Mouse (Mus musculus): ENCODE results near the gene Naa10. TPM values are rescaled to one million over a fixed set of nuclear protein-coding genes. Genes with fewer than 3 reads are reported as not detected.

Naa10 gene
- polyA plus RNA-seq, 1 experiment from 2014 or later: 213 TPM

DNA sequence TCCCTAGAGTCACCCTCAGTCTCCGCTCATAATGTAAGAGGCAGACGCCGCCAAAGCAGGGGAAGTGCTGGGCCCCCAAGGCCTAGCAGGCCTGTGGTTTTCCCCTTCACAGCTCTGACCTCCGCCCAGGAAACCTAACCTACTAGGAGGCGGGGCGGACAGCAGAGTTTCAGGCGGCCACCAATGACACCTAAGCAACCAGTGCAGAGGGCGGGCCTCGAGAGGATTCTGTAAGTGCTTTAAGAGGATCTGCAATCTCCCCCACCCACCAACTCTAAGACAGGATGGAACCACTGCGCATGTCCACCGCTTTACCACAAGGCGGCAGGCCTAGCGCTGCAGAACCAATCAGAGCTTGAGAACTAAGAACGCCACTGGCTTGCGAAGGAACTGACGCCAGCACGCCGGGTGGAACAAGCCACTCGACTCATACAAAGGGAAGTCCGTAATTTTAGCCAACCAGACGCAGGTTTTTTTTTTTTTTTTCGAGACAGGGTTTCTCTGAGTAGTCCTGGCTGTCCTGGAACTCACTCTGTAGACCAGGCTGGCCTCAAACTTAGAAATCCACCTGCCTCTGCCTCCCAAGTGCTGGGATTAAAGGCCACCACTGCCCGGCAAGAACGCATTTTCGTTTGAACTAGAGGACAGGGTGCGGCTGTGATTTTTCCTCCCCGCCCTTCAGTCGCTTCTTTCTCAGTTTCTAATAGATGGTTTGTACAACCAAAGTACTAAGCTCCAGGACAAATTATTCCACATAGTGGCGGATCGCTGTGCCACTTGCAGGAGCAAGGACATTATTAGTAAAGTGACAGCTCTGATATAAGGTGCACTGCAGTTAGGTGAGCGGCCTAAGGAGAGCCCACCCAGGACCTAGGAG is 6.7 kb downstream of the Naa10 start:
- DNase-seq (ENCODE audit: low spot score): peak; percentile 94

DNA sequence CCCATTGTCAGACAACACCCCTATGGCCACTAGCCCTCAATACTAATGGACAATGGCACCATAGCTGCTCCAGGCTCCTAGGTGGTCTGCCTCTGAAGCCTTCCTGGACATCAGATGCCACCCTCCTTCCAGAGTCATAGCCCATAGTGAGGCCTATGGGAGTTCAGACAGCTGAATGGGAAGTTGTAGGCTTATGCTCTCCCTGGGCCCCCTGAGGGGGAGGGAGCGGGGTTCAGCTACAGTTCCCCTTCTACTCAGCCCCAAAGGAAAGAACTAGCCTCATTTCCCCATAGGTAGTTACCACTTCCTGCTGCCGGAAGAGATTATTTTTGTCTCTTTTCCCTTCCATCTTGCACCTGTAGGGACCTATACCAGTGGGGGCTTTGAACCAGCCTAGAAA is 10.2 kb downstream of the Naa10 start:
- DNase-seq (ENCODE audit: low spot score): peak; percentile 81

DNA sequence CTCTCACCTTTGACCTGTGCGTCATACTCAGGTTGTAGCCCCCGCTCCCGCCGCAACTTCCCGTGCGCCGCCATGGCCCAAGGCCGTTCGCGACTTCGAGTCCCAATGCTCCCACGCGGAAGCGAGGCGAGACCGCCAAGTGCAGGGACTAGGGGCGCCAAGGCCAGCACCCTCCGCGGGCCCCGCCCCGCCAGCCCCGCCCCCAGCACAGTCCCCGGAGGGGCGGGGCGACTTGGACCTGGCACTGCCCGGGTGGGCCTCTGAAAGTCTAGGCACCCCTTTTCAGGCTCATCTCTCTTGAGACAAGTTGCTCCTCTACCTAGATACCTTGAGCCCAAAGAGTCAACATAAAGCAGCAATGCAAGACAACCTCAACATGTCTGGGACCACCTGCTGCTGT is 10.6 kb downstream of the Naa10 start:
- peak; percentile 83 for DNase-seq (ENCODE audit: low spot score)

DNA sequence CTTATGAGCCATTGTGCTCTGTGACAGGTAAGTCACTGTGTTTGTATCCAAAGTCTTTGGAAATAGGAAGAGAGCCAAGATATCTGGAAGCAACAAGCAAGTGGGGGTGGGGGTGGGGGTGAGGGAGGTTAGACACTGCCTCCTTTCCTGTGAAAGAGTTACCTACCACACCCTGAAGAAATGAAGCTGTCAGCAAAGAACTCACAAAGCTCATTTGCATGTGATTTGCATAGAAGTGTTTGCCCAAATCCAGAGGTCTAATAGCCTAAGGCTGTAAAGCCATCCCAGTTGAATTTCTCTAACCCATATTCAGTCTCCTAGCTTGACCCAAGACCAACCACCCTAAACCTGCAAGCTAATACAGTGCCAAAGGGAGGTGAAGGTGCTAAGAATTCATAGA is 11.3 kb downstream of the Naa10 start:
- peak; percentile 38 for DNase-seq (ENCODE audit: low spot score)

DNA sequence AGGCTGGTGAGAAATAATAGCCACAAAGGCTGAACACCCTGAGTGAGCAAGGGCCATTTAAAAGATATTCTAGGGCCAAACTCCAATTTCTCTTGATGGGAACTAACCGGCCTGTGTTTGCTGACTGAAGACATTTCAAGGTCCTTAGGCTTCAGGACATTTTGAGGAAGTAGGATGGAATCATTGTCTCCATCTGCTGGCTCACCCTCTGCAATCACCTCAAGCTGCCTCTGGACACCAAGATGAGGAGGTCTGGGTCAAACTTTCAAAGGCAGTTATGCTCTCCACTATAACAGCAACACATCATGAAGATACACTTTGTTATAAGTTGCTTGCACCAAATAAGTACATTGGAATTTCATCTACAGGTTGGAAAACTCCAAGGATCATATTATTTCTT is 11.7 kb downstream of the Naa10 start:
- no peak for DNase-seq (ENCODE audit: low spot score)

DNA sequence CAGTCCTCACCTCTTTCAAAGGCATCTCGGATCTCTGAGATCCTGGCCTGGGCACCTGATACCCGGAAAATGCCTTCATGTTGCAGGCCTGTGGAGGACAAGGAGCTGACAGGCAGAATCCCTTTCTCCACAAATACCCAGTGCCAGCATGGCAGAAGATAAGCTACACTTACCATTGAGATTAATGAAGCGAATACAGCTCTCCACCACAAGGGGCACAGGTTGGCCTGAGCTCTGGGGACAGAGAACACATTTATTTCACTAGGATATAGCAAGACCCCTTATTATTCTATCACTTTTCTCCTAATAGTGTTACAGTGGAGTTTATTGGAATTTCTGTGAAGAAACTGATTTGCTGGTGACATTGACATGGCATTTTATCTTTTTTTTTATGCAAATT is 23.8 kb downstream of the Naa10 start:
- no peak for DNase-seq (ENCODE audit: low spot score)

DNA sequence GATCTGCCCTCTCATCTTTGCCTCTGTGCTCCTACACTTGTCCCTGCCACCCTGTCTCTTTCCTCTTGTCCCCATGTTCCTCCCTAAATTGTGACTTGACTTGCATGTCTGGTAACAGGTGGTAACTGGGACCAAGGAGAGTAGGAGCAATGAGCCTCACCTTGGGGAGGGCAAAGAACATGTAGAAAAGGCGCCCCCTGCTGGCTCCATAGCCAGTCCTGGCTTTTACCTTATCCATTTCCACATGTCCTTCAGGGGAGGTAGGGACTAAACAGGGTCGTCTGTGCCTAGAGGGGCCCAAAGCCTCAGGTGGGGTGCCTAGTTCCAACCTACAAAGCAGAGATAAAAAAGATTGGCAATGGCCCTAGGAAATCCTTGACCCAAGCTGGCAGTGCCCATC is 26.0 kb downstream of the Naa10 start, which contains the start of gene L1cam:
TSS of gene L1cam (minus strand) at position 387 of the 400 bp plus-strand sequence.
- DNase-seq (ENCODE audit: low spot score): peak; percentile 41

DNA sequence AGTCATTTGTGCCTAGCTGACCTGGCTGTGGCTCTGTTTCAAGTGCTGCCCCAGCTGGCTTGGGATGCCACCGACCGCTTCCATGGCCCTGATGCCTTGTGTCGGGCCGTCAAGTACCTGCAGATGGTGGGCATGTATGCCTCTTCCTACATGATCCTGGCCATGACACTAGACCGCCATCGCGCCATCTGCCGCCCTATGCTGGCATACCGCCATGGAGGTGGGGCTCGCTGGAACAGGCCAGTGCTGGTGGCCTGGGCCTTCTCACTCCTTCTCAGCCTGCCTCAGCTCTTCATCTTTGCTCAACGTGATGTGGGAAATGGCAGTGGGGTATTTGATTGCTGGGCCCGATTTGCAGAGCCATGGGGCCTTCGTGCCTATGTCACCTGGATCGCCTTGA is 28.9 kb downstream of the Naa10 start:
- no peak for DNase-seq (ENCODE audit: low spot score)

DNA sequence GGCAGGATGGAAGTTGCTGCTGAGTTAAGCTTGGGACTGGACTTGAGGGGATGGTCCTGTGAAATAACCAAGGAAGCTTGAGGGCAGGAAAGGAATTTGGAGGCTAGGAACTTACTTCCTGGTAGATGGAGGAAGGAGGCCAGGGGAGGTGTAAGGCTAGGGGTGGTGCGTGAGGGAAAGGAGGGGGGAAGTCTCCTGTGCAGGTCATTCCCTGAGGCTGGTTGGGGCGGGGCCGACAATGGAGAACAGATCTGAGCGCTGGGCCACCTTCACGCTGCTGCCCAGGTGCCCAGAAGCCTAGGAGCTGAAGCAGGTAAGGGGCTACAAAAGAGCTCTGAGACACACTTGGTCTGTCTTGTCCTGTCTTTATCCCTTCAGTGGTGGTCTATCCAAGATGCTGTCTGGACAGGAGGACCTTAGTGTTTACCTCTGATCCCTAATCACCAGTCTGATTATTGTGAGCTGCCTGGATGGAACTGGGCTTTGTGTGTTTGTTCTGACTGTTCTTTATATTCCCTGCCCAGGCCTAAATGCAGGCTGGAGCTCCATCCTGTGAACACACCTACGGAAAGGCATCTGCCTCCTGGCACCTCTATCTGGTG is 30.1 kb downstream of the Naa10 start, which contains the start of gene Avpr2:
TSS of gene Avpr2 (plus strand) at position 552 of the 602 bp plus-strand sequence.
- DNase-seq (ENCODE audit: low spot score): no peak

DNA sequence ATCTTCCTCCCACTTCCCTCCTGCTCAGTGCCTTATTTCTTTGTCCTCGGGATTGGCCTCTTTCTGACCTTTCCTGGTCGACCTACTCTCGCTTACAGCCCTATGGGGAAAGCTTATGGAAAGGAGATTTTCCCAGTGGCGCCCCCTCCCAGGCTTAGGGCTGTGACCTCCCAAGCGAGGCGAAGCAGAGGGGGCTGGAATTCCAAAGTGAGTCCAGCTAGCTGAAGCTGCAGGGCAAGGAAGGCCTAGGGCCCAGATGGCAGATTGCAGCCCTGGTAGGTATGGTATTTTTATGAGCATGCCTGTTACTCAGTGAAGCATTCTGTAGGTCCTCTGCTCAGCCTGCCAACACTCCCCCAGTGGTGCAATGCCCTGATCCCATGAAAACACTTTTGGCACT is 40.3 kb downstream of the Naa10 start:
- DNase-seq (ENCODE audit: low spot score): no peak

DNA sequence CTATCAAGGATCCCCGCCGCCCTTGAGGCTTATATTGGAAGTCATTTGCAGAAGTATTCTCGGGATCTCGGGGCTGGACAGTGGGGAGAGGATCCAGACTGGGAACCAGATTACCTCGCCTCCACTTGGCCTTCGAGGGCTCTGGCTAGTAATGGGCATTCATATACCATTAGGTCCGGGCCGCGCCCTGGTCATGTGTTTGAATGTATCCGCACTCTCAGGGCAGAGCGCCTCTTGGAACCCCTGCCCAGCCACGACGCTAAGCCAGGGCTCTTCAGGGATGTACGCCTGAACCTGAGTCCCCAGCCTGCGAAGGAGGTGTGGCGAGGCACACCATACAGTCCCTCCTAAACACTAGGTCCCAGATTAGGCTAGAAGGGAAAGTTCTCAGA is 40.7 kb downstream of the Naa10 start:
- no peak for DNase-seq (ENCODE audit: low spot score)

DNA sequence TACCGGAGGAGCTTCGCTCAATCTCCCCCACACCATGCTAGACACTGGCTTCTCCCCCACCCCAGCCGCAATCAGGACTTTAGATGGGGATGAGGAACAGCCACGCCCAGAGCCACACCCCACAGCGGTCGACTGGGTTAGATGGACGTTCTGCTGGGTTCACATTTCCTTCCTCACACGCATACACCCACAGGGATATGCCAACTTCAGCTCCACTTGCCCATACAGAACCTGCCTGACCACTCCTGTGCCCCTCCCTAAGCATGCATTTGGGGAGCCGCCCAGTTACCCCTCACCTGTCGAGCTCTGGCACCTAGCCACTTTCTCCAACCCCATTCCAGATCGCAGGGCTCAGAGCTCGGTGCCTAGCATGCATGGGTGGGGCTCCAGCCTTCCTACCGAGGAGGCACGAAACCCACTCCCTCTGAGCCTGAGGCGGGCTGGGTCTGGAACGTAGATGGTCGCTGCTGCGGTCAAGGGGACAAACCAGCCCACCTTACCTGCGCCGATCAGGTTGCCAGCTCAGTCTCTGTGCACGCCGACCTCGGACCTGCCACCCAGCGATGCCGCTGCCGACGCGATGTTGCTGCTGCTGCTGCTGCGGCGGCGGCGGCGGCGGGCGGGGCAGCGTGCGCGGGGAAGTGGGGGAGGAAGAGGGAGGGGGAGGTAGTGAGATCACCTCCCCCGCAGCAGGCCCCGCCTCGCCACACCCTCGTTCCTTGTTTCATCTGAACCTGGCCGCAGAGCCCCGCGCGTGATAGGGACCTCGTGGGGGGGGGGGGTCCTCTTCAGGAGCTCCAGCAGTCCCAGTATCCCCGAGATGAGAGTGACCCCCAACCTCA is 41.3 kb downstream of the Naa10 start:
- peak; percentile 47 for DNase-seq (ENCODE audit: low spot score)

DNA sequence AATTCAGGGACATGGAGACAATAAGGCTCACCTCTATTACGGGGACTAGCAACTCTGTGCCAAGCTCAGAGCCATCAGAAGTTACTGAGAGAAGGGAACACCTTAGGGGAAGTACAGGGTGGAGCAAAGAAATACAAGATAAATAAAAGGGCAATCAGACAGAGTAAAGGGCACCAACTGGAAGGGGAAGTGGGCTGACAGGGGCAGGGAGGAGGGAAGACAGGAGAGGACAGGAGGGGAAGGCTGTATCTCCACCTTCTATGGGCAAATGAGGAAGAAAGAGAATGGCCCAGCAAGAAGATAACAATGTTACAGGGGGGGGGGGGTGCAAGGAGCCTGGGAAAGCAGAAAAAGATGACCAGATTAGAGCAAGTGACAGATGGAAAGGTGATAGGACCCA is 44.7 kb downstream of the Naa10 start:
- no peak for DNase-seq (ENCODE audit: low spot score)

DNA sequence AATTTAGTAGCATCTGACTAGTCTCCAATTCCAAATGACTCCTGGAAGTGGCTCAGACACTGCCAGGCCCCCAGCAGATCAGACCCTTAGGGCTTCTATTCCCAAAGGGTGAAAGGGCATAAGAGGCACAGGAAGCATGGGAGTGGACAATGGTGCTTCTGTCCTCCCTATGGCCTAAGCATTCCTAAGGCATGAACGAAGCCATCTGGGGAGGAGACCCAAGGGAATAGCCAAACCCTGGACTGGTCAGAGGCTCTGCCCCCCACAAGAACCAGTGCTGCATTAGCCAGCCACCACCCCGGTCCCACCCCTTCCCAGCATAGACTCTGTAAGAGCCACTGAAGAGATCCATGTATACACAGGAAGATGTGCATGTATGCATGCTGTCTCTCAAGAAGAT is 45.9 kb downstream of the Naa10 start:
- no peak for DNase-seq (ENCODE audit: low spot score)

DNA sequence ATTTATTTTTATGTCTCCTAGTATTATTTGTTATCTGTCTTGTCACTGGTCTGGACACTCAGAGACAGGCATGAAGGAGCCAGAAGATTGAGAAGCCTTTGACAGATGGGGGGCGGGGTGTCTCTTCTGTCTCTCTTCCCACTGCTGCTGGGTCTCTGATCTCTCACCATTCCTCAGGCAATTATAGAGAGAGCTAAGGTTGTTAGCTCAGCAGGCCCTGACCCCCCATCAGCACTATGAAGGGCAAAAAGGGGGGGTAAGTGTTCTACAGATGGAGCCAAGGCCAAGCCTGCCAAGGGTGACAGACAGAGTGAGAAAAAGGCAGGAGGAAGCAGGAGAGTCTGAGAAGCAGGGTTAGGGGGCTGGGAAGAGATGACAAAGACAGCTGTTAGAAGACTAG is 49.8 kb downstream of the Naa10 start:
- no peak for DNase-seq (ENCODE audit: low spot score)

DNA sequence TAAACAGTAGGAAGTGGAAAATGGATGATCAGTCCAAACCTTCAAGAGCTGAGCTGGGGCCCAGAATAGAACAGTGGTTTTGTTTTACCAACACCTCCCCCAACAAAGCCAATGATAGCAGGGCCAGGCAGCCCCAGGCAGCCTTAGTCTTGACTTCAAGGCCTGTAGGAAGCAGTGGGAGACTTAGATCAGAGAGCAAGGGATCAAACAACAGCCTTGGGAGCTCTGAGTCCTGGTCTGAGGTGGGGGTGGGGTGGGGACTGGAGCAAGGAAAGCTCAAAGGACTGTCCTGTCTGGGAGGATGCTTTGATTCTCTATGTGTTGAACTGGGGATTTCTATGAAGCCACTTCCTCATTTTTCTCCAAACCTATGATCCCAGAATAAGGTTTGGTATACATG is 50.3 kb downstream of the Naa10 start:
- no peak for DNase-seq (ENCODE audit: low spot score)

DNA sequence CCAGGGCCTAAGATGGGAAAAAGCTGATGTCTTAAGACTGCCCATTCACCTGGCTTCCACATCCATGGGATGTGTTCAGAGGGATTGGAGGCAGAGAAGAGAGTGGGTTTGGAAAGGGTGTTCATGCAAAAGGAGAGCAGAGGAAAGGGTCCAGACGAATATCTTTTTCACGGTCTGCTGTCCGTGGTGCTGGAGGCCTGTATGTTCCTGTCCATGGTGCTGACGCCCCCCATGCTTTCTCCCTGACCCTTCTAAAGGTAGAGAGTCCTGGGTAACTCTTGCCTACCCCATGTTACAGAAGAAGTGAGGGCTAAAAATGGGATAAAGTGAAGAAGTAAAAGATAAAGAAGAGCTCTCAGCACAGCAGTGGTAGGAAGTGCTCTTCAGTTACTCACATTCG is 52.4 kb downstream of the Naa10 start:
- DNase-seq (ENCODE audit: low spot score): peak; percentile 45

DNA sequence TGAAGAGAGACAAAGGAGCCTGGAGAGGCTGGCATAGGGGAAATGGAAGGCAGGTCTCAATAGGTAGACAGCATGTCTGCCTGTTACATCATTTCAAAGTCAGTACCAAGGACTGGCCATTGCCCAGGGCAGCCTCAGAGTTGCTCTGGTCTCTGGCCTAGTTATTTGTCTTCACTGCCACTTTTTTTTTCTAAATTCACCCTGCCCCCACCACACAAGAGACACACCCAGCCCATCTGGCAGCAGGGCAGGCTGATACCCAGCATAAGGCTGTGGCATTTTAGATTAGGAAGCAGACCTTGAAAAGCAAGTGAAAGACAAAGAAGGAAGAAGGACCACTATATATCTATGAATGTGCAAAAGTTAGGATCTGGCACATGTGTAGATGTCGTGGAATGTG is 53.9 kb downstream of the Naa10 start:
- DNase-seq (ENCODE audit: low spot score): no peak

DNA sequence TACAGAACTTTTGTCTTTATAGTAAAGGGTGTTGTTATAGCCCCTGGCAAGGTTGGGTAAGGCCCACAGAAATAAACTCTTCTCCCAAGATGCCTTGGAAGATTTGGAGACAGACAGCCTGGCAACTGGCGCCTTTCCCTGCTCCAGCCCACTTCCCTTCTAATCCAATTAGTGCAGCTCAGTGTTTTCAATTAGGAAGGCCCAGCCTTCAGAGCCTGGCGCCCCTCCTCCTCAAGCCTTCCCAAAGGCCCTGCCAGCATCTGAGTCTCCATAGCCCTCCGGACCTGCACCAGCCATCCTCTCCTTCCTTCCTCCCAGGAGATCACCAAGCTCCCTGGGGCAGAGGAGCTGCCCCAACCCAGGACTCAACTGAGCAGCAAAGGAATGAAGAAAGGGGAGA is 54.5 kb downstream of the Naa10 start:
- no peak for DNase-seq (ENCODE audit: low spot score)
